Mouse (Mus musculus) neural tube, embryonic 10.5 days (tissue): ENCODE data around the gene Gm11444.

ENCODE experiments used
- DNase-seq: peaks from one replicate; pipeline ENCODE4 v3.0.0-alpha.2; 2017; ENCODE audit warnings: low spot score; ENCODE audit errors: extremely low spot score

Gm11444 gene

DNA sequence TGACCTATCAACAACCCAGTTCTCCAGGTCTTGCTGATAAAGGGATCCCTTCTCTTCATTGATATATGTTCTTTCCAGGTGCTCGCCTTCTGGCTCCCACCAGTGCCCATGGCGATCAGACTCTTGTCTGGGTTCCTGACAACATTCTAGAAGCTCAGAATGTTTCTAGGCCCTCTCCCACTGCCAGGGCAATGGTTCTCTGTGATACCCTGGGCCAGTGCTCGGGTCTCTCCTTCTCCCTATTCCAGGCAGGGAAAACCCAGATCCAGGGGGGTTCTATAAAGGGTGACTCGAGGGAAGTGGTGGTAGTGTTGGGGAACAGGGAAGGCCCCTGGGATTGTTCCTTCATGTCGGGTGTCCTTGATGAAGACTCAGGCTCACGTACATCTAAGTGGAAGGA is at the start of gene Gm11444:
Gene Gm11444, minus strand, starts transcription at position 101 of the 400 bp plus-strand sequence.
- no peak for DNase-seq

DNA sequence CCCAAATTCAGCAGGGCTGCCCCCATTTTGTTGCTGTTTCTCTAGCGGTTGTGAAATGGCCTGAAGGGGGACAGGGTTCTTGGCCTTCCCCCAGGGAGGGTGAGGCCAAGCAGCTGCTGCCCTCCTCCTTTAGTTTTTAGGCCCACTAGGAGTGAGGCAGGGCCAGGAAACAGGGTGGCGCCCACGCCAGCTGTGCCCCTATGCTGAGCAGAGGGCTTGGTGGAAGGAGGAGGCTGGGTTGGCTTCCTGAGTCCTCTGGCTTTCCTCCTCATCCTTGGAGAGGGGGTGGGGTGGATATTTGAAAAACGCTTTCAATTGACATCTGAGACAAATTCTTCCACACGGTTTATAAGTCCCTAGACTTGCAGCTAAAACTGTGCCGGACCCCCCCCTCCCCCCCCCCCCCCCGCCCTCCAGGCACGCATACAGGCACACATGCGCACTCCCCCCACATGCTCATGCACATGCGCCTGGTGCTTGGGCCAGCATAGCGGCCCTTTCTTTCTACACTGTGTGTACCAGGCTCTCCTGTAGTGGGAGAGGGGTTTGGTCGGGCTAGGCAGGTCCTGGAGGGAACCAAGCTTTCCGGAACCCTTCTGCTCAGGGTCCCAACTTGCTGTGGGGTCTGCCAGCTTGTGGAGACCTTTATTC is 46.3 kb upstream of the Gm11444 start:
- DNase-seq: no peak

DNA sequence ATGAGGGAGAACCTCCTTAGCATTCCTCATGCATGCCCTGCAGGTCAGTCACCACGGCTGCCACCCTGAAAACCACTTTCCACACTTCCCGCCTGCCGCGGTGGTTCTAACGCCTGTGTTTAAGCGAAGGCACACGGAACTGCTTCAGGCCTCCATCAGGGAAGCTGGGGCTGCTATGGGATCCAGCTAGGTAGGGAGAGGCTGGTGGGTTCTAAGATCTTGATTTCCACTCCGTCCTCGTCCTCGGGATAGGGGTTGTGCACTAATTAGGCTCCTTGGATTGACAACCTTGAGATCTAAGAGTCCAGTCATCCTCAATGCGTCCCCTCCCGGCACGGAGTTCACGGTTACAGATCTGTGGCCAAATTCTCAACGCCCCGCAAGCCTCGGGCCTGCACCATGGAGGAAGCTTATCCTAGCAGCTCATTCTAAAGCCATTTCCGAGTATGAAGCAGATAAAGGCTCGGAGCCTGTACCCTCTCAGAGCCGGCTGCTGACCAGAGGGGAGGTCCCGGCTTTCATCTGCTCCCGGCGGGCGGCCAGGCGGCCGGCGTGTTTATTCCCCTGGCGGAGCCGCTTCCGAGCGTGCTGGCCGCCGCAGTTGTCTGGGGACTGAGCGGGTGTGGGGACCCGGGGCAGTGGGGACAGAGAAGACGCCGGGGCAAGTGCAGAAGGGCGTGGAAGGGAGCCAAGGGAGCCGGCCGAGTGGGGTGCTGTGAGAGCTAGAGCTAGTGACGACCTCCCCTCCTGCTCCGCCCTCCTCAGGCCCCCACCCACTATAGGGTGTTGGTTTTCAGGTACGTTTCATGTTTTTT is 44.8 kb upstream of the Gm11444 start:
- peak; percentile 69 for DNase-seq

DNA sequence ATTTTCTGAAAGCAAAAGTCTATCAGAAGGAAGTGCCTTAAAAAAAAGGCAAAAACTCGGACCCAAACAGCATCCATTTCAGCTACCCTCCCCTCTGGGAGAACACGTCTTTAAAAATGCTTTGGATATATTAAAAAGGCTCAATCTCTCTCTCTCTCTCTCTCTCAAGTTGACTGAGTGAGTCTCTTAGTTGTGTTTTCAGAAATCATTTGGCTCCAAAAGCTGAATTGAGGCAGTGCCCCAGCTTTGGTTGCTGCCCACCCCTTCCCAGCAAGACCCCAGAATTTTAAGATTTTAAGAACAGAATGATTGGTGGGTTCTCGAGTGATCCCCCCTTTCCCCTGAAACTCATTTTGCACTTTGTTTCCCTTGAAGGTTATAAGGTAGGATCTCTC is 44.0 kb upstream of the Gm11444 start:
- no peak for DNase-seq

DNA sequence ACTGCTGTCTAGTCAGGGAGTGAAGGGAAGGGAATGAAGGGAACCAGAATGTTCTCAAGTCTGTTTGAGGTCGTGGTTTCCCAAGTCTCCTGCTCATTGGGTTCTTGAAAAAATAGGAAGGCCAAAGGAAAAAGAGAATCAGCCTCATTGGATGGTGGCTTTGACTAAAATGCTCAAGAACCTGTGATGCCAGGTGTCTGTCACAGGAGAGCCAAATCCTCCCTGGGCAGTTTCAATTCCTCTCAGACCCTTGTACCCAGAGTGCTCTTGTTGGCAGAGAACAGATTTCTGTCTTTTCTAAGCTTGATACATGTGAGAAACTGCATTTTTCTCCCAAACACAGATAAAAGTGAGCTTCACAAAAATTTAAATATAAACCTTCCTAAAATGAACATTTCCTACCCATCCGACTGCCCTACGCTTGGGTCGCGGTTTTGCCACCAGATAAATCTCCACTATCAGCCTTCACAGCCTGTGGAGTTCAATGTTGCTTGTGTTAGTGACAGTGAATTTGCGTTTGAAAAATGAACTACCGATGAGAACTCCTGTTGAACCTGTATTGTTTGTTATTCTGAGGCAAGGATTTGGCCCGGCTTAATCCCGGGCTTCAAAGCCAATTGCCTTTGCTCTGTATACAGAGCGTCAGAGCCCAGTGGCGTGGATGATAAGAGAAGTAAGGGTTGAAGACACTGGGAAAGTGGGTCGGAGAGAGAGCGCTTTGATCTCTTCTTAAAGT is 43.4 kb upstream of the Gm11444 start:
- DNase-seq: peak; percentile 42

DNA sequence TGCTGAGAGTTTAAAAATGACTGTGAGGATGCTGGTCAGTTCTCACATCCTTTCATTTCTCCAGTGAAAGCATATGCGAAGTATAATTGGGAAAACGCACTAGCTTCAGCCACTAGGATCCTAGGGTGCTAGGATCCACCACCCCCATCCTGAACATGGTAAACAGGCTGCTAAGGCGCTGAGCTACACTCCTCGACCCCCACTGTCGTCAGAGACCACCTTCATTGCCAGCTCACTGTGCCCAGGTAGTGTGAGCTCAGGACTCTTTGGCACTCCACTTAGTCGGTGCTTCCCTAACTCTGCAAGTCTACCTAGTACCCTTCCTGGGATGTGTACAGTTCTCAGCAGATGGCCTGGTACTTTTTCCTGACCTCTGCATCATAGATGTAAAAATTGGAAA is 42.6 kb upstream of the Gm11444 start:
- no peak for DNase-seq

DNA sequence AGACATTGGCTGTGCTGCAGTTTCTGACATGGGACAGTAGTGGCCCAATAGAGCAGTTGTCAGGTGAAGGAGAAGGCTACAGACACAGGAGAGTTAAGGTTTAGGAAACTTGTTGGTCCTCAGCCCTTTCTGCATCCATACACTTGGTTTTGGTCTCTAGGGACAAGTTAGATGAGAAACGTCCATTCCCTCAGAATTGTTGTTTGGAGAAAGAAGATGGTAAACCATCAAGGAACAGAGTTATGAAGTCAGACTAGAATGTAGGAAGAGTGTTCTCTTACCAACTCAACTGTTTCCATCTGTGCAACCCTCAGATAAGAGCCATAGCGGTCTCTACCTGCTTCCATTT is 41.5 kb upstream of the Gm11444 start:
- DNase-seq: no peak

DNA sequence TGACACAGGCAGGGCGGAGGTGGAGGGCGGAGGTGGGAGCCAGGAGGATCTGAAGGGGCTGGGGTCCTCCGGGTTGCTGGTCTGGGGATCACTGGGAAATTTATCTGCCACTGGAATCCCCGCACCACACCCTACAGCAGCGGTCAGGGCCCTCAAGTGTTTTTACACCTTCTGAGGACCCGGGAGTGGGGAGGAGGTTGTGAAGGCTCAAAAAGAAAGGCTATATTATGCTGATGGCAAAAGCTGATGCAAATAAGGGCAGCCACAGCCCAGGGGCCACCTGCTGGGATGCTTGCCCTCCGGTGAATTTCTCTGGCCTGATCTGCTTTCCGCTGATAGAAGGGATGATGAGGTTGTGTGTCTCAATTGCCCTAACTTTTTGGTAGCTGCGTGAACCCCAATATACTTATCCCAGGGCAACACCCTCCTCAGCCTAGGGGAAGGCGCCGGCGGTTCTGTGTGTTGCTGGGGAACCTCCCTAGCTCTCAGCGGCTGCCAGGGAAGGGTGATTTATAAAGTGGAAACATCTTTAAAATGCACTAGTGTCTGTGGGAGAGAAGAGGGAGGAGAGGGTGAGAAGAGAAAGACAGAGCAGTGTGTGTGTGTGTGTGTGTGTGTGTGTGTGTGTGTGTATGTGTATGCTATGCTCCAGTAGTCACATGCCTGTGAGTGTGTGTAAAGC is 41.0 kb upstream of the Gm11444 start:
- DNase-seq: peak; percentile 52

DNA sequence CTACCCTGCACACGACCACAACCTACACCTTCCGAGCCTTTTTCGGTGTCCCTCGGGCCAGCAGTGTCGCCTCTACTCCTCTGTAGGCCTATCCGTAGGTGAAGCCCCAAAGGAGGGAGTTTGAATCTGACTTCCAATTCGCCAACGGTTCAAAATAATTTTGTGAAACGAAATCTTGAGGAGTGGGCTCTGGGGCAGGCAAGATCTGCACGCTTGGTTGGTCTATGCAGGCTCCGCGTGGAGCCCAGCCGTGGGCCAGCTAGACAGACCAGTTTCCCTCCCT is 40.4 kb upstream of the Gm11444 start:
- no peak for DNase-seq

DNA sequence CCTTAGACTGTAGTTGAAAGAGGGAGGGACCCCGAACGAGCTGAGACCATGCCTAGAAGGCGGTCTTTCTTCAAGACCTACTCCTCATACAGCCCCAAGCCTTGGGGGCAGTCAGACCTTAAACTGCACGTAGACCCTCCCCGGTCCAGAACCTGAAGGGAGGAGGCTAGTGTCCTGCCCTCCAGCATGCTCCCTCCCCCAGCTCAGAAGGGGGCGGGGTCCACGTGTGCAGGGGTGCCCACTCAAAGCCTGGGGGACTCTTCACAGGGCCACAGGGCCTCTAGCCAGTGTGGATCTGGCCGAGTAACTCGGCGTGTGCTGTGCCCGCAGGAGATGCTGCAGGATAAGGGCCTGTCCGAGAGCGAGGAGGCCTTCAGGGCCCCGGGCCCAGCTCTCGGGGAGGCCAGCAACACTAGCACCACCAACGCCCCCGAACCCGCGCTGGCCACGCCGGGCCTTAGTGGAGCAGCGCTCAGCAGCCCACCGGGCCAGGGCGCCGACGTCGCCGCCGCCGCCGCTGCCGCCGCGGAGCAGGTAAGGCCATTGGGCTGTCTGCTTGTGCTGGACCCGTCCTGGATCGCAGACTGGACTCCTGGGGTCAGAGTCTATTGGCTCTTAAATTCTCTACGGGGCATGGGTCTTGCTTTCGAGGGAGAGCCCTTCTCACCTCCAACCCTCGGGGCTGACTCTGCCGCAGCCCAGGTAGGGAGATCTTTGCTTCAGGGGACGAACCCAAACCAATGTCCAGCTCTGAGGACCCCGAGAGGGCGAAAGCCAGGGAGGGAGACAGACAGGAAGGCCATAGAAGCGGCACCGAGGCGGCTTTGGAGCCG is 39.8 kb upstream of the Gm11444 start:
- peak; percentile 67 for DNase-seq

DNA sequence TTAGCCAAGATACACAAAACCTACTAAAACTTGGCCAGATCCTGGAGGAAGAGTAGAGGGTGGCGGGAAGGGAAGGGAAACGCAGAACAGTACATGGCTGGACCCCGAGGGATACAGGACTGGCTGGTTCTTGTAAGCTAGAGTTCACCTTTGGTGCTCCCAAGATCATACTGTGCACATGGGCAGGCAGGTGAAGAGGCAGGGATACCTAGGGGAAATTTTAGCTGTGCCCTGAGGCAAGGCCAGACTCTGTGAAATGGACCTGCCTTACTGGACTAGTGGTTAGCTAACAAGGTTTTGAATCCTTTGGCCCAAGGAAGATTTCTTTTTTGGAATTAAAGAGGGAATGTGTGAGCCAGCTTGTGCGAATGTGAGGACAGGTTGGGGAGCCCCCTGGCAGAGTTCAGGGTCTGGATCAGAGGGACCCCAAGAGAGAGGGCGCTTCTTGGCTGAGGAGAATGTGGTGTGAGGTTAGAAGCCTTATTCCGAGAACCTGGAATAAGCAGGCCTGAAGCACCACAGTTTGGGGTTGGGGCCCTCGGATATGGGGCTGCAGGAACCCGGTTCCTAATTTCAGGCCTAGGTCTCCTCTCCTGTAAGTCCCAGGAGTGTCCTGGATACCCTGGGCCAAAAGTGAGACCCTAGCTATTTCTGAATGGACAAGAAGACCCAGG is 39.1 kb upstream of the Gm11444 start:
- DNase-seq: peak; percentile 45

DNA sequence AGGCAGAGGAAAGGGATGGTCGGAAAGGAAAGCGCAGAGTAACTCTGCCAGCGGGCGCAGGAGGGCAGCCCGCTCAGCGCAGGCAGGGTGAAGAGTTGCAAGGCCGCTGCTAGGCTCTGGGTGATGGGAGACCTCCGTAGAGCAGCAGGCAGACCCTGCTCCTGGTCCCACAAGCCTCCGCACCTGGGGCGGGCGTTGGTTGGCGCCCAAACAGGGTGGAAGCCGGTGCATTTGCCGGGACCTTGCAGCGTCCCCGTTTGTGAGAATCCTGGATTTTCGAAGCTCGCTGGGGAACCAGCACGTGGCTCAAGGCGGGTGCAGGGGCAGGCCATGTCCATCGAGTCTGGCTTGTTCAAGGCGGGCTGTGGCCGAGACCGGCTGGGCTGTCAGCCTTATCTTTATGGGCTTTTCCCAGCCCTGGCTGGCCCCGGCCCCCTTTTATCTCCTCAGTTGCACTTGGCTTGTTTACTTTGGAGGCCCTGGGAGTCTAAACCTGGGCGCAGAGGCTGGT is 38.4 kb upstream of the Gm11444 start:
- DNase-seq: peak; percentile 76

DNA sequence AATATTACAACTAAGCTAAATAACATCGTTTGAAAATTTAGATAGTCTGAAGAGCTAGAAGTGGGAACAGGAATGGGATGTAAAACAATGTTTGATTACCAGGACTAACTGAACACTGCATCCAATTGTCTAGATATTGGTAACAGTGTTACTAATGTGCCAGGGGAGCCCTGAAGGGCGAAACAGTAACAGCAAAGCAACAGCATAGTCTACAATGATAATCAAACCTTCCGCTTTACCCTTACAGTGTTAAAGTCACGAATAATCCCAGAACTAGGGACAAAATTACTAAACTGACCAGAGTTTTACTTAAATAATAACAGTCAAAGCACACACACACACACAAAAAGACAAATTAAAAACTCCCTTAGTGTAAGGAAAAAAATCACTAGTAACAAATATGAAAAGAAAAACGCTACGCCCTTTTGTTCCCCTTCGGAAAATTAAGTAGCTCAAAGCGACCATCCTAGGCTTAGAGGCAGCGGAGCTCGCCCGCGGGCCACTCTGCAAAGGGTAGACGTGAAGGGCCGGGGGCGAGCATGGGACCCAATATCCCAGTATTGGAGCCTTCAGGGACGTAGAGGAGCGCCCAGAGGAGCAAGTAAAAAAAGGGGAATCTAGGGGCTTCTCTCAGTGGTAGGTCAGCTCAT is 37.8 kb upstream of the Gm11444 start:
- no peak for DNase-seq

DNA sequence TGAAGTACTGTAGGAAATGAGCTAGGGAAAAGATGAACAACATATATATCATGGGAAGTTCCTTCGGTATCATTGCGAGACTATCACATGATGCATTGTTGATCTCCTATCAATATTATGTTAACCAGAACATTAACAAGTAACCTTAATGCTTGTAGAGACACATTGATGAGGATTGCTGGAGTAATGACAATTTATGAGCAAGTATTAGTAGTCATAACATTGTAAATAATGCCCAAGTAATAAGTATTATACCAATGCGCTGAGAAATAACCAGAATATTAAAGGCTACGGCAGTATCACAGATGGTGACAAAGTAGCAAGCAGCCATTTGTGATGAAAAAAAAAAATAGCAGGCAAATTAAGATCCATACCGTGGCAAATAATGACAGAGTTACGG is 37.1 kb upstream of the Gm11444 start:
- DNase-seq: no peak

DNA sequence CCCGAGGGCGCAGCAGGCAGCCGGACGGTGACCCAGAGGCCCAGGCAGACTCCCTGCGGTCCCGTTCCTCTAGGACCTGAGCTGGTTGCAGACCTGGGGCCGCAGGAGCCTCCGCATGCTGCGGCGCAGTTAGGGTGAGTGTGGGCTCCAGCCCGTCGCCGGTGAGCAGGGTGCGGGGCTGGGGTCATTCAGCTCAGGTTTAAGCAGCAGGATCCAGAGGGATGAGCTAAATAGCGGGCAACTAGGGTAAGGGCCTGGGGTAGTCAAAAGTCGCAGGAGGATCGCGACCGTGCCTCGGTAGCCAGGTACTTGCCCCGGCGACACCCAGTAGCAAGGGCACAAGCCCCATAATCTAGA is 36.3 kb upstream of the Gm11444 start:
- DNase-seq: peak; percentile 59

DNA sequence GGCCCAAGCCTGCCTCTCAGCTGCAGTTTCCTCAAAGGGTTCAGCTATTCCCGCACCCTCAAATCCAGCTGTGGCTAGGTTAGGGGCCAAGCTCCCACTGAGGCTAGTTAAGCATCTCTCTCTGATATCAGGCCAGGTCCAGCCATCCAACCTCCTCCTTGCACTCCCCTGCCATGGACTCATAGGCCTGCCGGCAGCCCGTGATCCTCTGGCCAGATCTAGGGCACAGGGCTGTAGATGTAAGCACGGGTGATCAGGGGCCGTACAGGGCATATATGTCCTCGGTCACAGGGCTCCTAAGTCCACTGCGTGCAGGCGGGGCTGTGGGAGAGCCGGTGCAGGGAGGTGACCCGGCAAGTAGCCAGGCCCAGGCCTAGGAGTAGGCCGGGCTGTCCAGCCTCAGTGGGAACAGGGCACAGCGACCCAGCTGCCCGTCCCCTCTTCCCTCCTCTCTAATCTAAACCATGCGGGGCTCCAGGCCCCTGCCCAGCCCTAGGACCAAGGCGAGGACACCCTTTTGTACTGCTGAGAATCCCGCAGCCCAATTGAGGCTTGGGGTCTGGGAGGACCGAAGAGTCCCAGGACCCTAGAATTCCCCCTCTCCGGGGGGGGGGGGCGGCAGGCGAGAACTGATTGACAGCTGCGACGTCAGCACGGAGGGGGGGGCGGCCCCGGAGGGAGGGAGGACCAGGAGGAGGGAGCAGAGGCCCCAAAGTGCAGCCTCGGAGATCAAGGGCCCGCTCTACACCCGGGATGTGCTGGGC is 35.7 kb upstream of the Gm11444 start, which contains the start of gene Tbx4:
Gene Tbx4, plus strand, starts transcription at position 758 of the 764 bp plus-strand sequence.
- peak; percentile 50 for DNase-seq

DNA sequence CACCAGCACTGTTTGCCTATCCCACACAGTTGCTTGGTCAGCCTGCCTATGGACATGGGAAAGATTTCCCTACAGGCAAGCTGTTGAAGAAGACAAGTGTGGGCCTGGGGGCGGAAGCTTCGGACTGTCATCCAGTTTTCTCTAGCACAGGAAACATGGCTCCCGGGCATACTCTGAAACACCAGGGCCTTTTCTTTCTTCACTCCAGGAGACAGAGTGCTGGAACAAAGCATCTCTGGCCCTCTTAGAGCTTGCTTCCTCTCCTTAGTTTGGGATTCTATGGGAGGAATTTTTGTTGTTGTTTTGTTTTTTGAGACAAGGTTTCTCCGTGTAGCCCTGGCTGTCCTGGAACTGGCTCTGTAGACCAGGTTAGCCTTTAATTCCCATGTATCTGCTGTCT is 34.4 kb upstream of the Gm11444 start:
- DNase-seq: no peak

DNA sequence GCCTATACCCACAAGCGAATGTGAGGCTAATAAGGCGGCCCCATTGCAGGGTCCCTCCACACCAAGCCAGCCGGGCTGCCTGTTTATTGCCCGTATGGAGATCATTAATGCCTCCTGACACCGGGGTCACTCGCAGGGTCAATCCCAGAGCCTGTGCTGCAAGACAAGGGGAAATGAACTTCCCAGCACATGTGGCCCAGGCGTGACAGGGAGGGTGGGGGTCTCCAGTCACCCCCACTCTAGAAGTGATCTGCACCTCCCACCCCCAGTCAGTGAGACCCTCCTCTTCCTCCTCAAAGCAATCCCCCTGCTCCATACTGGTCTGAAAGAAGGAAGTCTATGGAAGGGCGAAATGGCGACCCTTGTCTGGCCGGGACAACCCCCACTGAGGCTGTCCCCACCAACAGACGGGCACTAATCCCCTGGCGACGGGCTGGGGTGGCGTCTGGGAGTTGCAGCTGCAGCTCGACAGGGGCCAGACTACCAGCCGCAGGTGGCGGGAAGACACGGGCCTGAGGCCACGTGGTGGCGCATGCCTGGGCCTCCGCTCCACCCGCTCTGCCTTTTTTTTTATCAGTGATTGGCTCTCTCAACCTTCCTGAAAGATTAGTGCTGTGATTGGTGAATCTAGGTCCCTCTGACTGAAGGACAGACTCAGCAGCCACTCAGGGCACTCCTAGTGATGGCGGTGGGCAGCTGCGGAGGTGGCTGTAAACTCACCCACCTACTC is 26.1 kb upstream of the Gm11444 start:
- DNase-seq: peak; percentile 54
